Mouse (Mus musculus) midbrain, embryonic 15.5 days (tissue): Measurements from ENCODE around the gene Atp8b3. TPM values are rescaled to one million over a fixed set of nuclear protein-coding genes. Genes with fewer than 3 reads are reported as not detected.

Source experiments
- polyA plus RNA-seq: library from polyadenylated mRNA; unstranded; fragments of >200 nt; fragmentation: Nextera tagmentation; extraction: Ambion mirVana; gene quantifications from 2 replicates; pipeline ENCODE4 v1.2.1, GENCODE M21; 2015

Gene Atp8b3
- polyA plus RNA-seq, 1 experiment from 2014 or later, result 0.90 TPM

Other genes with a start within 250 kb of the Atp8b3 start
- gene Rps15, start 246.7 kb downstream of the Atp8b3 start, polyA plus RNA-seq, result 516 and 528 TPM in 2 replicates
- gene Apc2, start 243.1 kb downstream of the Atp8b3 start, polyA plus RNA-seq, result 223 and 247 TPM in 2 replicates
- 25.4 and 28.0 TPM in 2 replicates for gene 2310011J03Rik, start 218.6 kb downstream of the Atp8b3 start, polyA plus RNA-seq
- 4.4 and 5.8 TPM in 2 replicates for gene Pcsk4, start 209.6 kb downstream of the Atp8b3 start, polyA plus RNA-seq
- 5.5 TPM in 2 replicates for gene Reep6, start 209.2 kb downstream of the Atp8b3 start, polyA plus RNA-seq
- 0.67 and 0.79 TPM in 2 replicates for gene Adamtsl5, start 190.7 kb downstream of the Atp8b3 start, polyA plus RNA-seq
- 6.2 TPM in 2 replicates for gene Plk5, start 182.7 kb downstream of the Atp8b3 start, polyA plus RNA-seq
- gene Mex3d, start 151.5 kb downstream of the Atp8b3 start, polyA plus RNA-seq, result 18.3 and 18.8 TPM in 2 replicates
- gene Mbd3, start 139.6 kb downstream of the Atp8b3 start, polyA plus RNA-seq, result 227 and 250 TPM in 2 replicates
- 581 and 629 TPM in 2 replicates for gene Uqcr11, start 132.3 kb downstream of the Atp8b3 start, polyA plus RNA-seq
- 44.9 and 55.8 TPM in 2 replicates for gene Tcf3, start 105.5 kb downstream of the Atp8b3 start, polyA plus RNA-seq
- gene Onecut3, start 44.3 kb downstream of the Atp8b3 start, polyA plus RNA-seq, result 1.9 and 2.6 TPM in 2 replicates
- gene Rexo1, start 22.4 kb upstream of the Atp8b3 start, polyA plus RNA-seq, result 33.9 and 35.0 TPM in 2 replicates
- 6.0 and 6.3 TPM in 2 replicates for gene Klf16, start 38.2 kb upstream of the Atp8b3 start, polyA plus RNA-seq
- gene Abhd17a, start 51.2 kb upstream of the Atp8b3 start, polyA plus RNA-seq, result 126 and 152 TPM in 2 replicates
- gene Scamp4, start 63.7 kb upstream of the Atp8b3 start, polyA plus RNA-seq, result 65.0 and 66.2 TPM in 2 replicates
- 6.0 and 6.9 TPM in 2 replicates for gene Adat3, start 63.8 kb upstream of the Atp8b3 start, polyA plus RNA-seq
- 4.6 and 5.0 TPM in 2 replicates for gene Gm49322, start 66.9 kb upstream of the Atp8b3 start, polyA plus RNA-seq
- gene Csnk1g2, start 83.7 kb upstream of the Atp8b3 start, polyA plus RNA-seq, result 107 and 123 TPM in 2 replicates
- 85.9 and 90.4 TPM in 2 replicates for gene Btbd2, start 117.9 kb upstream of the Atp8b3 start, polyA plus RNA-seq
- 61.5 and 66.6 TPM in 2 replicates for gene Mknk2, start 139.0 kb upstream of the Atp8b3 start, polyA plus RNA-seq
- gene Mob3a, start 162.9 kb upstream of the Atp8b3 start, polyA plus RNA-seq, result 63.4 and 64.3 TPM in 2 replicates
- 42.9 and 50.9 TPM in 2 replicates for gene Izumo4, start 163.1 kb upstream of the Atp8b3 start, polyA plus RNA-seq
- 117 and 122 TPM in 2 replicates for gene Ap3d1, start 203.1 kb upstream of the Atp8b3 start, polyA plus RNA-seq
- 21.0 and 25.9 TPM in 2 replicates for gene Dot1l, start 216.1 kb upstream of the Atp8b3 start, polyA plus RNA-seq